Mouse (Mus musculus) embryonic facial prominence, embryonic 11.5 days (tissue): ENCODE measurements around the gene Tcn2. TPM values are rescaled to one million over a fixed set of nuclear protein-coding genes. Genes with fewer than 3 reads are reported as not detected.

Source experiments
- ATAC-seq: fragments of 200-750 bp; cut with Nextera tagmentation; replicated peaks from 2 replicates; pipeline ENCODE4 v1.8.0; 2017; ENCODE audit warnings: low read depth; ENCODE audit not compliant: insufficient number of reproducible peaks, low FRiP score, low TSS enrichment
- DNase-seq: peaks from one replicate; pipeline ENCODE4 v3.0.0-alpha.2; 2015; ENCODE audit warnings: low spot score
- H3K27ac ChIP-seq: fragments of 300-500 bp; sonication (generic); replicated peaks from 2 replicates; pipeline ENCODE4 v1.5.1; 2014; ENCODE audit warnings: mild to moderate bottlenecking, low read depth, low read length, control low read depth
- H3K27me3 ChIP-seq: fragments of 300-500 bp; sonication (generic); 2 replicates; pipeline ENCODE4 v1.6.1; 2014; ENCODE audit warnings: mild to moderate bottlenecking, low read length, moderate library complexity, mixed read lengths; ENCODE audit not compliant: control insufficient read depth, insufficient read depth
- H3K36me3 ChIP-seq: fragments of 300-500 bp; sonication (generic); replicated peaks from 2 replicates; pipeline ENCODE4 v1.6.1; 2014; ENCODE audit warnings: low read depth, mild to moderate bottlenecking, low read length, moderate library complexity, mixed read lengths; ENCODE audit not compliant: control insufficient read depth, insufficient read depth
- H3K4me1 ChIP-seq: fragments of 300-500 bp; sonication (generic); 2 replicates; pipeline ENCODE4 v1.6.1; 2014; ENCODE audit warnings: low read length, mixed read lengths; ENCODE audit not compliant: control insufficient read depth, insufficient read depth
- H3K4me2 ChIP-seq: fragments of 300-500 bp; sonication (generic); 2 replicates; pipeline ENCODE4 v1.6.1; 2014; ENCODE audit warnings: low read depth, mild to moderate bottlenecking, control low read depth, low read length, moderate library complexity
- H3K4me3 ChIP-seq: fragments of 300-500 bp; sonication (generic); 2 replicates; pipeline ENCODE4 v1.5.1; 2014; ENCODE audit warnings: low read depth, low read length, control low read depth
- H3K9ac ChIP-seq: fragments of 300-500 bp; sonication (generic); replicated peaks from 2 replicates; pipeline ENCODE4 v1.6.1; 2014; ENCODE audit warnings: mild to moderate bottlenecking, control low read depth, low read length
- H3K9me3 ChIP-seq: fragments of 300-500 bp; sonication (generic); replicated peaks from 2 replicates; pipeline ENCODE4 v1.6.1; 2016; ENCODE audit warnings: mild to moderate bottlenecking, low read length, inconsistent platforms, mixed read lengths; ENCODE audit not compliant: control insufficient read depth
- WGBS: fragments of 180-500 bp; shearing (Covaris S2); extraction: QIAGEN DNeasy Blood & Tissue Kit; methylation state at CpG from one replicate; pipeline ENCODE4 v1.1.7; 2014; 5-methylcytosine and 5-hydroxymethylcytosine counted together
- polyA plus RNA-seq: library from polyadenylated mRNA; unstranded; fragments of >200 nt; fragmentation: Nextera tagmentation; extraction: Ambion mirVana; gene quantifications from 2 replicates; pipeline ENCODE4 v1.2.1, GENCODE M21; 2014

The Tcn2 gene
- polyA plus RNA-seq, 1 experiment from 2014 or later: 31.0 TPM

DNA sequence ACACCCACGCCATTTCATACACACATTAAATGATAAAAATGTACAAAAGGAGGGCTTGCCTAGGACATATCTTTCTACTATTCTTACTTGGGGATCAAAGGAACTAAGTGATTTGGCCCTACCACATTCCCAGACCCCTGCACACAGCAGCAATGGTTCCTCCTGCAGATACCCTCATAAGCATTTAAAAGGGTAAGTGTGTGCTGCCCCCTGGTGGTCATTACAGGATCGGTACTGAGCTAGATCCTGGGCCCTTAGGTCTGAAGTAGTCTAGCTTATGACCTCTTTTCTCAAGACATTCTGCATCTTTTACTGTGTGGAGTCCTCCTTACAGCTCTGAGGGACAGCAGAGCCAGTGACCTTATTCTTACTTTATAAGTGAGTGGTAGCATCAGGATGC, 52.1 kb downstream of the Tcn2 start:
- Histone ChIP-seq H3K4me2 (no peak overlapping the region), H3K9me3 (no peaks in the 10 kb centered on the region), H3K4me3 (no peak overlapping the region), H3K9ac (no peak overlapping the region), H3K27ac (no peak overlapping the region), H3K4me1 (no peaks in the 10 kb centered on the region), H3K36me3 (no peaks in the 10 kb centered on the region), H3K27me3 (no peaks in the 10 kb centered on the region)
- no peak for ATAC-seq
- WGBS: 36% methylated on average over 2 of the region's 2 CpGs
- DNase-seq: peak; percentile 87

DNA sequence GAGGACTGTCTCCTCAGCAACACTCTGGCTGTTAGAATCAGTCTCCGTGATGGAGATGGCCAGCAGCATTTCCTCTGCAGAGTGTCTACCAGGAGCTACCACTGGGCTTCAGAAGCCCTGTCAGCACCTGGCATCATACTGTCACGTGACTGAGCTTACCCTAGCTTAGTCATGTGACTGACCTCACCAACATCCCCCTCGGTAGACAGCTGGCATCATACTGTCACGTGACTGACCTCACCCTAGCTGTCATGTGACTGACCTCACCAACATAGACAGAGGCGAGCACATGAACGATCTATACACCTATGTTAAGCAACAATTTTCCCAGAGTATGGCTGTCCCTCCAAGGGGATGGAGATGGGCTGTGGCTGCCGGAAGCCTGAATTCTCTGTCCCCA, 53.3 kb downstream of the Tcn2 start:
- no peak for DNase-seq
- WGBS: 73% methylated on average over 7 of the region's 7 CpGs
- H3K9me3 ChIP-seq: no peaks in the 10 kb centered on the region
- H3K4me2 ChIP-seq: no peak overlapping the region
- no peaks in the 10 kb centered on the region for H3K27me3 ChIP-seq
- no peak overlapping the region for H3K4me3 ChIP-seq
- ATAC-seq: no peak
- no peak overlapping the region for H3K27ac ChIP-seq
- H3K36me3 ChIP-seq: no peaks in the 10 kb centered on the region
- no peaks in the 10 kb centered on the region for H3K4me1 ChIP-seq
- no peak overlapping the region for H3K9ac ChIP-seq

DNA sequence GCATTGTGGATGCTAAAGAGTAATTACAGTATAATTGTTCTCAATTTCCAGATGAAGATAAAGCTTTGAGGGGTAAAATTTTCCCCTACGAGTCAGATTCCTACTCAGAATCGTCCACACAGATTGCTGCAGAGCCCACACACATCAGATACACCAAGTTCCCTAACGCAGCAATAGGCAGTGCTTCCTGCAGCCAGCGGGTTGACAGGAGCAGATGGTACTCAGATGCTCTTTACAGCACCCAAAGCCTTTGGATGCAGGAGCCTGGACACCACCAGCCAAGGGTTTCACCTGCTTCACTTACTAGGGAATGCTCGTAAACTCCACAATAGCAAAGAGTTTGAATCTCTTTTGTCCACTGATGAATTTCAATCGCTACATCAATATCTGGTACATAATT, 55.5 kb downstream of the Tcn2 start:
- ATAC-seq (no peak), DNase-seq (no peak)
- 74% methylated on average over 6 of the region's 6 CpGs for WGBS
- no peaks in the 10 kb centered on the region for H3K9me3 ChIP-seq
- H3K36me3 ChIP-seq: no peaks in the 10 kb centered on the region
- H3K27me3 ChIP-seq: no peaks in the 10 kb centered on the region
- no peak overlapping the region for H3K4me3 ChIP-seq
- H3K27ac ChIP-seq: no peak overlapping the region
- H3K4me2 ChIP-seq: no peak overlapping the region
- no peaks in the 10 kb centered on the region for H3K4me1 ChIP-seq
- no peak overlapping the region for H3K9ac ChIP-seq

Other genes starting within 250 kb of the Tcn2 start
- 0.55 and 0.85 TPM in 2 replicates for gene Osbp2, start 68.3 kb downstream of the Tcn2 start, polyA plus RNA-seq
- gene 4921536K21Rik, start 37.1 kb downstream of the Tcn2 start, polyA plus RNA-seq: 0.21 TPM in 2 replicates
- gene Dusp18, start 36.9 kb downstream of the Tcn2 start, polyA plus RNA-seq: 13.2 and 13.9 TPM in 2 replicates
- gene Slc35e4, start 17.5 kb downstream of the Tcn2 start, polyA plus RNA-seq: 2.0 and 2.1 TPM in 2 replicates
- gene Pes1, start 31.8 kb upstream of the Tcn2 start, polyA plus RNA-seq: 78.9 and 81.2 TPM in 2 replicates
- gene 4930556J24Rik, start 44.6 kb upstream of the Tcn2 start, polyA plus RNA-seq: 0.18 TPM in 1 of 2 replicates, not detected in the other
- 0.63 and 0.99 TPM in 2 replicates for gene Gal3st1, start 51.5 kb upstream of the Tcn2 start, polyA plus RNA-seq
- gene Sec14l4, start 99.3 kb upstream of the Tcn2 start, polyA plus RNA-seq: not detected in 2 replicates
- not detected in 2 replicates for gene Sec14l3, start 132.7 kb upstream of the Tcn2 start, polyA plus RNA-seq
- gene Mtfp1, start 163.3 kb upstream of the Tcn2 start, polyA plus RNA-seq: 6.7 and 8.7 TPM in 2 replicates
- 1.3 and 1.5 TPM in 2 replicates for gene Sec14l2, start 191.3 kb upstream of the Tcn2 start, polyA plus RNA-seq
- gene Rnf215, start 203.0 kb upstream of the Tcn2 start, polyA plus RNA-seq: 26.1 and 26.4 TPM in 2 replicates
- gene Ccdc157, start 228.1 kb upstream of the Tcn2 start, polyA plus RNA-seq: 3.5 and 3.6 TPM in 2 replicates
- 82.7 and 84.6 TPM in 2 replicates for gene Sf3a1, start 228.2 kb upstream of the Tcn2 start, polyA plus RNA-seq